Mouse (Mus musculus): Measurements from ENCODE around the gene Esrra.

- TF ChIP-seq GATA1 (IDR thresholded peaks at IDR 0.05; ENCODE audit: low read length) = no peak
- TF ChIP-seq TAL1 (IDR thresholded peaks at IDR 0.05; ENCODE audit: low read length) = no peak
Measured at GRCm38 (mm10) chr19:6874257-6874656, 47.4 kb downstream of the Esrra start.

Measured in erythroblast, embryonic 14.5 days (primary cell).